Mouse (Mus musculus): ENCODE results near the gene Map4k5.

- TF ChIP-seq EP300 (IDR thresholded peaks at IDR 0.05; ENCODE audit: insufficient read depth, low read depth, low read length) (no peak), POLR2A (IDR thresholded peaks at IDR 0.05; ENCODE audit: insufficient read depth, low read length) (no peak), CTCF (IDR thresholded peaks at IDR 0.05; ENCODE audit: low read depth, low read length) (no peak)
Measured at GRCm38 (mm10) chr12:69856398-69856797, 36.6 kb downstream of the Map4k5 start.

Measured in ES-Bruce4 (cell line).